Mouse (Mus musculus) lung, postnatal 0 days (tissue): Measurements from ENCODE around the gene Med13. TPM values are rescaled to one million over a fixed set of nuclear protein-coding genes. Genes with fewer than 3 reads are reported as not detected.

Experiments used
- ATAC-seq: fragments of 200-750 bp; cut with Nextera tagmentation; 2 replicates; pipeline ENCODE4 v1.8.0; 2017; ENCODE audit warnings: moderate library complexity
- DNase-seq: peaks from one replicate; pipeline ENCODE4 v3.0.0-alpha.2; 2016; ENCODE audit warnings: low spot score
- H3K27ac ChIP-seq: fragments of 300-500 bp; sonication (generic); 2 replicates; pipeline ENCODE4 v1.5.1; 2014; ENCODE audit warnings: antibody characterized with exemption, mild to moderate bottlenecking, low read length, mixed read lengths
- H3K27me3 ChIP-seq: fragments of 300-500 bp; sonication (generic); replicated peaks from 2 replicates; pipeline ENCODE4 v1.6.1; 2014; ENCODE audit warnings: low read length, mixed read lengths; ENCODE audit not compliant: insufficient read depth
- H3K36me3 ChIP-seq: fragments of 300-500 bp; sonication (generic); 2 replicates; pipeline ENCODE4 v1.6.1; 2014; ENCODE audit warnings: low read length, mixed read lengths; ENCODE audit not compliant: insufficient read depth
- H3K4me1 ChIP-seq: fragments of 300-500 bp; sonication (generic); 2 replicates; pipeline ENCODE4 v1.6.1; 2014; ENCODE audit warnings: antibody characterized with exemption, low read depth, low read length, mixed read lengths; ENCODE audit not compliant: insufficient read depth
- H3K4me2 ChIP-seq: fragments of 300-500 bp; sonication (generic); replicated peaks from 2 replicates; pipeline ENCODE4 v1.6.1; 2014; ENCODE audit warnings: low read depth, mild to moderate bottlenecking, low read length, moderate library complexity, mixed read lengths
- H3K4me3 ChIP-seq: fragments of 300-500 bp; sonication (generic); 2 replicates; pipeline ENCODE4 v1.5.1; 2014; ENCODE audit warnings: low read depth, low read length
- H3K9ac ChIP-seq: fragments of 300-500 bp; sonication (generic); replicated peaks from 2 replicates; pipeline ENCODE4 v1.6.1; 2014; ENCODE audit warnings: low read depth, mild to moderate bottlenecking
- H3K9me3 ChIP-seq: fragments of 300-500 bp; sonication (generic); 2 replicates; pipeline ENCODE4 v1.6.1; 2016; ENCODE audit warnings: low read length, mixed read lengths
- CTCF ChIP-seq: IDR thresholded peaks from 2 replicates; pipeline ENCODE4 v1.5.1; 2016; ENCODE audit warnings: antibody characterized with exemption, mild to moderate bottlenecking
- EP300 ChIP-seq: IDR thresholded peaks from 2 replicates; pipeline ENCODE4 v1.6.1; 2016; ENCODE audit warnings: antibody characterized with exemption, mild to moderate bottlenecking, control low read depth
- WGBS: fragments of 180-500 bp; shearing (Covaris S2); extraction: QIAGEN DNeasy Blood & Tissue Kit; methylation state at CpG from one replicate; pipeline ENCODE4 v1.1.7; 2014; 5-methylcytosine and 5-hydroxymethylcytosine counted together
- polyA plus RNA-seq: library from polyadenylated mRNA; unstranded; fragments of >200 nt; fragmentation: Nextera tagmentation; extraction: Ambion mirVana; gene quantifications from 2 replicates; pipeline ENCODE4 v1.2.1, GENCODE M21; 2015

Gene Med13
- polyA plus RNA-seq, 1 experiment from 2014 or later, result 5.8 TPM

DNA sequence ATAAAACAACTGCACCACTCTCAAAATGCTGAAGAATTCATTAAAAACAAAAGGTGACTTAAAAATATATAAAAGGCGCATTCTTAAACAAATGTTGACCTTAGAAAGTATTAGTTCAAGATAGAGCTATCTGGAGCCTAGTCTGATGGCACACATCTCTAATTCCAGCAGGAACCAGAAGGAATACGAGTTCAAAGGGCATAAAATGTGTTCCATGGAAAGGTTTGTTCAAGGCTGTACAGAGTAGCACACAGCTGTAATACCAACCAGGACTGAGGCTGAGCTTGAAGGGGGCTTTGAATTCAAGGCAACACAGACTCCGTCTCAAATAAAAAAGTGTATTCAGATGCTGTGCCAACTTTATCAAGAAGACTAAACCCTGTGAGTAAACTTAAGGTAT lies 3.8 kb downstream of the Med13 start:
- H3K27ac ChIP-seq, result no peak overlapping the region
- DNase-seq, result no peak
- 67% methylated on average over 3 of the region's 3 CpGs for WGBS

DNA sequence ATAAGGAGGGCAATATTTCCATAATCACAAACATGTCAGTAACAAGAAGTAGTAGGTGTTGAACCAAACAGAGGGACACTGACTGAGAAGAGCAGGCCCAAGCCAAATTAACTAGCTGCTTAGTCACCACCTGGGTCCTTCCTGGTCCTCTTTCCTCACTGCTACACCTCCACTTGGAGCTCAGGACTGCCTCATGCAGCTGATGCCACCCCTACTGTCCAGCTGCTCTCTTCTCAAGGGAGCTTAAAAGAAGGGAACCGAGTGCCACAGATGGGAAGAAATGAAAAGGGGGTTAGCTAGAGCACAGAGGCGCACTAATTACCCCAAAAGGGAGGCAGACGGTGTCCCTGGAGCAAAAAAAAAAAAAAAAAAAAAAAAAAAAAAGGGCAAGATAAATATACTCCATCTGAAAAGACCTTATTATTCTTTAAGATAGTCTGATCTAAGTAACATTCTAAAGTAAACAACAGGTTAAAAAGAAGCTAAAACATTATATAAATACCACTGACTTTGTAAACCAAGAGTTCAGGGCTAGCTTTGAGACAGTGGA lies 5.6 kb downstream of the Med13 start:
- Histone ChIP-seq H3K36me3 (no peaks in the 10 kb centered on the region; the same call in 1 of the 2 replicates), H3K9ac (no peak overlapping the region), H3K27ac (no peak overlapping the region), H3K4me1 (peaks cover 8% of the 10 kb centered on the region; the same call in 1 of the 2 replicates), H3K27me3 (no peaks in the 10 kb centered on the region), H3K4me2 (no peak overlapping the region), H3K4me3 (no peak overlapping the region), H3K9me3 (no peaks in the 10 kb centered on the region)
- DNase-seq, result no peak
- TF ChIP-seq EP300 (no peak), CTCF (no peak)
- 61% methylated on average over 3 of the region's 3 CpGs for WGBS
- no peak for ATAC-seq

More for the DNA sequence above, 3.8 kb downstream of the Med13 start:
- H3K27me3 ChIP-seq, result no peaks in the 10 kb centered on the region
- H3K4me3 ChIP-seq, result no peak overlapping the region
- no peak for ATAC-seq
- H3K4me2 ChIP-seq, result no peak overlapping the region
- H3K36me3 ChIP-seq, result no peaks in the 10 kb centered on the region; the same call in 1 of the 2 replicates
- peaks cover 8% of the 10 kb centered on the region; the same call in 1 of the 2 replicates for H3K4me1 ChIP-seq
- no peak overlapping the region for H3K9ac ChIP-seq
- H3K9me3 ChIP-seq, result no peaks in the 10 kb centered on the region
- no peak for TF ChIP-seq CTCF
- no peak for TF ChIP-seq EP300

DNA sequence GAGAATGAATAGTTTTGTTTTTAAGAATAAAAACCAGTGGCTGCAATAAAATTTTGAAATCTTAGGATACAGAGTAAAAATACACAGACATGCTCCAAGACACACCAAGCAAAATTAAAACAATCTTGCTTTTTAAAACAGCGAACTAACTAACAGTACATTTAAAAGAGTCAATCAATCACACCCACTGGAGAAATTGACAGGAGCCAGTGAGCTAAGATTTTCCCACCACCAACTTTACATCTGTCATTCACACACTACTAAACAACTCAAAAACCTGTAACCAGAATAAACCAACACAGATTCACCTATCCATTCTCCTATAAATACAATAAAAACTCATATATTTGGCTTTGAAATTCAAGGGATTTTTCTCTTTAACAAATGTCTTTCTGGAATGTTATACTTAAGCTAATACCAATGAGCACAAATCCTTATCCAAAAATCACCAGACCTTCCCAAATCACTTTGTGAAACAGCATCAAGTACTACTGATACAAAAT lies 6.7 kb downstream of the Med13 start:
- Histone ChIP-seq H3K27me3 (no peaks in the 10 kb centered on the region), H3K27ac (no peak overlapping the region), H3K4me1 (peaks cover 8% of the 10 kb centered on the region; the same call in 1 of the 2 replicates), H3K9me3 (no peaks in the 10 kb centered on the region), H3K4me3 (no peak overlapping the region), H3K4me2 (no peak overlapping the region), H3K36me3 (no peaks in the 10 kb centered on the region; the same call in 1 of the 2 replicates), H3K9ac (no peak overlapping the region)
- DNase-seq, result no peak
- TF ChIP-seq EP300 (no peak), CTCF (no peak)
- WGBS, result 76% methylated on average over 1 of the region's 1 CpGs
- ATAC-seq, result no peak

DNA sequence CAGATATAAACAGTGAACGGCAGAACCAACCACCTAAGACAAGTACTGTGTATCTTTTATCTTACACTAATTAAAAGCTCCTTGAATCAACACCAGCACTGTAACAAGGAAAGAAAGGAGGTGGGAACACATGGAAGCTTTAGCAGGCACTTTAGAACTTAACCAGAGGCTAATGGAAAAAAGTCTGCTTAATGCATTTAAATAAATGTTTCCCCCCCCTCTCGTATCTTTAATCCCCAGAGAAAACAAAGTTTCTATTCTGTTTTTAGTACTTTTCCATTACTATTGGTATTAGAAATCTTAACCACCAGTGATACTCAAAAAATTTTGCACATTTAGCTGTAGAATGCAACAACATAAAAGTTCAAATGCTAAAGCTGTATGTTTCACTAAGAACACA lies 8.1 kb downstream of the Med13 start:
- 34% methylated on average over 2 of the region's 2 CpGs for WGBS
- TF ChIP-seq CTCF, result no peak
- TF ChIP-seq EP300, result no peak

DNA sequence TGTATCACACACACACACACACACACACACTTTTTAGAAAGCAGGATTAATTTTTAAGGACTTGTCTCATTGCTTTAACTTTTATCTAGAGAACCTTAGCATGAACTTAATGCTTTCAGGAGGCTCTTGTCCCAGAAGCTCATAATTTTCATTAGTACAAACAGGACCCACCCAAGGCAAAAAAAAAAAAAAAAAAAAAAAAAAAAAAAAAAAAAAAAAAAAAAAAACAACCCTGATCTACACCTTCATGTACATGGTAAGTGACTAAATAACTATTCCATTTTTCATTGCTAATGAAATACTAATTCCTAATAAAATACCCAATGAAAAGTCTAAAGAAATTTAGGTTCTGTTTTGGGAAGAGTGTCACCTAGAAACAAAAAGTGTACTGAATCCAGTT lies 8.5 kb downstream of the Med13 start:
- Histone ChIP-seq H3K4me3 (no peak overlapping the region), H3K27ac (no peak overlapping the region), H3K9ac (no peak overlapping the region), H3K4me1 (peaks cover 4% of the 10 kb centered on the region; the same call in 1 of the 2 replicates), H3K27me3 (no peaks in the 10 kb centered on the region), H3K36me3 (no peaks in the 10 kb centered on the region; the same call in 1 of the 2 replicates), H3K9me3 (no peaks in the 10 kb centered on the region), H3K4me2 (no peak overlapping the region)
- TF ChIP-seq EP300 (no peak), CTCF (no peak)
- ATAC-seq (no peak), DNase-seq (no peak)

More for the DNA sequence above, 8.1 kb downstream of the Med13 start:
- DNase-seq, result no peak
- no peak for ATAC-seq
- Histone ChIP-seq H3K4me3 (no peak overlapping the region), H3K36me3 (no peaks in the 10 kb centered on the region; the same call in 1 of the 2 replicates), H3K9me3 (no peaks in the 10 kb centered on the region), H3K27ac (no peak overlapping the region), H3K9ac (no peak overlapping the region), H3K4me2 (no peak overlapping the region), H3K27me3 (no peaks in the 10 kb centered on the region), H3K4me1 (peaks cover 8% of the 10 kb centered on the region; the same call in 1 of the 2 replicates)

DNA sequence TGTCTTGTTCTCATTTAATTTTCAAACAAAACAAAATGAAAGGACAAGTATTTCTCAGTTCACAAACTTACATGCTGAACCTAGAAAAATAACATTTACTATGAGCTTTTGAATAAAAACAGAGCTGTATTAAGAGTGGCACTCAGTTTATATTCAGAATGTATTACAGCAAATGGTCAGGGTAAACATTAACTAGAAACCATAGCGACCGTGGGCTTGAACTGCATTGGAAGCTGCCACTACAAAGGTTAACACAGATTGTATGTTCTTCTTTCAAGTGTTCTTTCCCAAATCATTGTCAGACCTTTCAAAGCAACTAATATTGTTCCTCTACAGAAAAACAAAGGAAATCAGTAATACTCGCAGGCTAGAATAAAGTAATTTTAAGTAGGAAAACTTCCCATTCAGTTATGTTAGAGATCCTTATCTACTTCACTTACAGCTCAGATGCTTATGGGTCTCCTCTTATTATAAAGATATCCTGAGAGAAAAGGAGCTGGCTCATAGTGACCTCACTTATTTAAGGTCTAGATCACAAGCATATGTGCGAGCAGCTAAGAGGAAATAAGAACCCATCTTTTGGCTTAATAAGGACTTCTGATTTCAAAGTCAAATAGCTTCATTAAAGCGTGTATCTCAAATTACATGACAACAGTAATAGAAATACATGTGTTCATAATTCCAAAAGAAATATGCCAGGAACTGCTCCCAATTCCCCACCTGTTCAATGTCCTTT lies 9.8 kb downstream of the Med13 start:
- H3K4me2 ChIP-seq, result no peak overlapping the region
- no peak for TF ChIP-seq CTCF
- TF ChIP-seq EP300, result no peak
- H3K9me3 ChIP-seq, result no peaks in the 10 kb centered on the region
- no peak overlapping the region for H3K4me3 ChIP-seq
- ATAC-seq (no peak), DNase-seq (peak; percentile 33)
- 57% methylated on average over 5 of the region's 5 CpGs for WGBS
- H3K9ac ChIP-seq, result no peak overlapping the region
- H3K27ac ChIP-seq, result no peak overlapping the region
- H3K36me3 ChIP-seq, result no peaks in the 10 kb centered on the region
- no peaks in the 10 kb centered on the region for H3K4me1 ChIP-seq
- no peaks in the 10 kb centered on the region for H3K27me3 ChIP-seq
